13 mouse cellular contexts compared by ENCODE assay signal in the genomic region with DNA sequence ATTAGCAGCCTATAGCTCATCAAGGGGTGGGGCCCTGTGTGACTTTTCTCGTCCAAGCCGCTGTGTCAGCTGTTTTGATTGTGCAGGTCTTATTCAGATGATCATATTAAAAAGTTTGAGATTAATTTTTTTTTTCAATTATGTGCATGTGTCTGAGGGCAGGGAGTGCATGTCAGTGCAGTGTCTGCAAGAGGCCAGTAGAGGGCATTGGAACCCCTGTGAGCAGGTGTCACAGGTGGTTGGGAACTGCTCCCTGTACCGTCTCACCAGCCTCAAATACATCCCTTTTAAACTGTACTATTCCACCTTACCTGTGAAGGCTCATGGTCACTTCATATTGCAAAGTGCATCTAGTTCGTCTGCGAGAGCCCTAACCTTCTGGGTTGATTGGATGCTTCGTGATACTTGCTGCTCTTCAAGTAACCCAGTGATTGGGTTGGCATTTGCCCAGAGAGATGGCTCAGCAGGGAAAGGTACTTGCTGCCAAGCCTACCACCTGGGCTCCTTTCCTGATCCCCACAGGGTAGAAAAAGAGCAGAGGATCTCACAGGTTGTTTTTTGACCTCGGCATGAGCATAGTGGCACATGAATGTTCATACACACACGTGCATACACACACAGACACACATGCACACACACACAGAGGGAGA.
DNase-seq lines count a peak whose midpoint lies in the region; ATAC-seq and TF ChIP-seq lines count a peak whose summit lies in the region.
"Had no signal": no experiment of that assay in that cellular context is flagged by ENCODE, and none has a peak within 500 bp of the region (broad histone marks: within the 10 kb centered on the region; RNA-seq: fewer than 3 reads in every experiment).

No protein-coding gene starts in this region.

- no peak overlapping the region for H3K27ac ChIP-seq in hindbrain, postnatal 0 days
- no peak overlapping the region for H3K27ac ChIP-seq in hindbrain, embryonic 14.5 days
- no peak overlapping the region for H3K27ac ChIP-seq in ES-Bruce4 (ENCODE audit: insufficient read depth, low read length)
- no peak overlapping the region for H3K27ac ChIP-seq in embryonic facial prominence, embryonic 11.5 days (replicated peaks; ENCODE audit: low read depth, low read length)
- H3K27ac ChIP-seq in limb, embryonic 10.5 days: no peak overlapping the region
- H3K27ac ChIP-seq: heart, embryonic 13.5 days; limb, embryonic 15.5 days; midbrain, embryonic 15.5 days had no signal

- no peak for TF ChIP-seq EP300 in ES-Bruce4 (IDR thresholded peaks at IDR 0.05; ENCODE audit: insufficient read depth, low read depth, low read length)

- H3K27me3 ChIP-seq in hindbrain, postnatal 0 days (ENCODE audit: insufficient read depth, low read length): no peaks in the 10 kb centered on the region
- no peaks in the 10 kb centered on the region for H3K27me3 ChIP-seq in hindbrain, embryonic 14.5 days (ENCODE audit: control insufficient read depth, insufficient read depth, low read length)
- no peaks in the 10 kb centered on the region; the same call in 1 of the 2 replicates for H3K27me3 ChIP-seq in ES-Bruce4 (ENCODE audit: control insufficient read depth, insufficient read depth, low read length, poor library complexity, severe bottlenecking)
- H3K27me3 ChIP-seq in embryonic facial prominence, embryonic 11.5 days (ENCODE audit: control insufficient read depth, insufficient read depth, low read length): no peaks in the 10 kb centered on the region
- H3K27me3 ChIP-seq in limb, embryonic 10.5 days (ENCODE audit: low read depth, poor library complexity, severe bottlenecking): no peaks in the 10 kb centered on the region
- H3K27me3 ChIP-seq: CH12.LX; heart, embryonic 13.5 days; limb, embryonic 15.5 days; midbrain, embryonic 15.5 days had no signal

- H3K4me1 ChIP-seq in hindbrain, postnatal 0 days (ENCODE audit: insufficient read depth, low read length): no peaks in the 10 kb centered on the region
- H3K4me1 ChIP-seq in hindbrain, embryonic 14.5 days (replicated peaks; ENCODE audit: control insufficient read depth, insufficient read depth, low read length): no peaks in the 10 kb centered on the region
- H3K4me1 ChIP-seq in ES-Bruce4 (ENCODE audit: control insufficient read depth, insufficient read depth, low read length): no peaks in the 10 kb centered on the region
- H3K4me1 ChIP-seq in embryonic facial prominence, embryonic 11.5 days (ENCODE audit: control insufficient read depth, insufficient read depth, low read length): no peaks in the 10 kb centered on the region
- H3K4me1 ChIP-seq in limb, embryonic 10.5 days: no peaks in the 10 kb centered on the region
- H3K4me1 ChIP-seq: heart, embryonic 13.5 days; limb, embryonic 15.5 days; midbrain, embryonic 15.5 days had no signal

- peak; percentile 67 for TF ChIP-seq CTCF in hindbrain, postnatal 0 days (IDR thresholded peaks at IDR 0.05; ENCODE audit: low read depth)
- peak; percentile 74 for TF ChIP-seq CTCF in ES-Bruce4 (IDR thresholded peaks at IDR 0.05; ENCODE audit: low read depth, low read length)

- no peaks in the 10 kb centered on the region for H3K9me3 ChIP-seq in hindbrain, postnatal 0 days (ENCODE audit: low read length)
- H3K9me3 ChIP-seq in hindbrain, embryonic 14.5 days (ENCODE audit: control insufficient read depth, low read length): no peaks in the 10 kb centered on the region
- H3K9me3 ChIP-seq in ES-Bruce4 (replicated peaks; ENCODE audit: control insufficient read depth, insufficient read depth, low read length, poor library complexity, severe bottlenecking): no peaks in the 10 kb centered on the region; the same call in 1 of the 2 replicates
- H3K9me3 ChIP-seq in embryonic facial prominence, embryonic 11.5 days (replicated peaks; ENCODE audit: control insufficient read depth, low read length): no peaks in the 10 kb centered on the region
- H3K9me3 ChIP-seq in limb, embryonic 10.5 days (replicated peaks): no peaks in the 10 kb centered on the region
- H3K9me3 ChIP-seq: limb, embryonic 15.5 days; midbrain, embryonic 15.5 days had no signal

- WGBS in hindbrain, postnatal 0 days: 50% methylated on average over 8 of the region's 8 CpGs
- 51% methylated on average over 8 of the region's 8 CpGs for WGBS in hindbrain, embryonic 14.5 days
- WGBS in embryonic facial prominence, embryonic 11.5 days: 42% methylated on average over 8 of the region's 8 CpGs
- 56% methylated on average over 8 of the region's 8 CpGs for WGBS in limb, embryonic 10.5 days

- no peak overlapping the region for H3K4me2 ChIP-seq in hindbrain, postnatal 0 days (ENCODE audit: low read depth, low read length)
- H3K4me2 ChIP-seq in hindbrain, embryonic 14.5 days (replicated peaks): no peak overlapping the region
- no peak overlapping the region for H3K4me2 ChIP-seq in embryonic facial prominence, embryonic 11.5 days (ENCODE audit: low read depth, low read length)
- H3K4me2 ChIP-seq: heart, embryonic 13.5 days; limb, embryonic 15.5 days; midbrain, embryonic 15.5 days had no signal

- DNase-seq in hindbrain, postnatal 0 days (ENCODE audit: low spot score): no peak
- no peak for DNase-seq in hindbrain, embryonic 14.5 days (ENCODE audit: low spot score)
- DNase-seq in brain, adult 2 months (ENCODE audit: low read depth, low spot score): peak; percentile 55
- peak; percentile 43 for DNase-seq in embryonic facial prominence, embryonic 11.5 days (ENCODE audit: low spot score)
- DNase-seq in thymus, postnatal 10 days (ENCODE audit: low spot score in 2 of 2): no peak
- no peak for DNase-seq in layer of hippocampus, postnatal 36 days
- DNase-seq in limb, embryonic 10.5 days (ENCODE audit: low spot score): no peak

- no peak for TF ChIP-seq POLR2A in ES-Bruce4 (IDR thresholded peaks at IDR 0.05; ENCODE audit: insufficient read depth, low read length)

- no peak overlapping the region for H3K4me3 ChIP-seq in hindbrain, postnatal 0 days (ENCODE audit: low read length)
- no peak overlapping the region for H3K4me3 ChIP-seq in hindbrain, embryonic 14.5 days (replicated peaks; ENCODE audit: low read length)
- no peak overlapping the region for H3K4me3 ChIP-seq in ES-Bruce4 (ENCODE audit: low read depth, low read length)
- no peak overlapping the region for H3K4me3 ChIP-seq in embryonic facial prominence, embryonic 11.5 days (ENCODE audit: low read depth, low read length)
- H3K4me3 ChIP-seq in limb, embryonic 10.5 days: no peak overlapping the region
- H3K4me3 ChIP-seq: heart, embryonic 13.5 days; limb, embryonic 15.5 days; midbrain, embryonic 15.5 days had no signal

- H3K9ac ChIP-seq in hindbrain, postnatal 0 days (replicated peaks; ENCODE audit: low read length): no peak overlapping the region
- H3K9ac ChIP-seq in hindbrain, embryonic 14.5 days: no peak overlapping the region
- no peak overlapping the region for H3K9ac ChIP-seq in ES-Bruce4 (ENCODE audit: low read depth, poor library complexity, severe bottlenecking)
- H3K9ac ChIP-seq in embryonic facial prominence, embryonic 11.5 days (replicated peaks; ENCODE audit: low read length): no peak overlapping the region
- H3K9ac ChIP-seq: heart, embryonic 13.5 days; limb, embryonic 15.5 days; midbrain, embryonic 15.5 days had no signal

- no peak for ATAC-seq in hindbrain, postnatal 0 days
- ATAC-seq in hindbrain, embryonic 14.5 days (ENCODE audit: low FRiP score): no peak
- no peak for ATAC-seq in embryonic facial prominence, embryonic 11.5 days (replicated peaks; ENCODE audit: insufficient number of reproducible peaks, low FRiP score, low TSS enrichment, low read depth)
- ATAC-seq: intestine, embryonic 16.5 days; midbrain, embryonic 15.5 days had no signal

- no peaks in the 10 kb centered on the region for H3K36me3 ChIP-seq in hindbrain, postnatal 0 days (ENCODE audit: insufficient read depth, low read length)
- H3K36me3 ChIP-seq in hindbrain, embryonic 14.5 days (replicated peaks; ENCODE audit: control insufficient read depth, insufficient read depth): no peaks in the 10 kb centered on the region
- no peaks in the 10 kb centered on the region for H3K36me3 ChIP-seq in ES-Bruce4 (ENCODE audit: control insufficient read depth, insufficient read depth, low read length, poor library complexity, severe bottlenecking)
- no peaks in the 10 kb centered on the region for H3K36me3 ChIP-seq in embryonic facial prominence, embryonic 11.5 days (replicated peaks; ENCODE audit: control insufficient read depth, insufficient read depth, low read depth, low read length)
- H3K36me3 ChIP-seq in limb, embryonic 10.5 days: no peaks in the 10 kb centered on the region
- H3K36me3 ChIP-seq: heart, embryonic 13.5 days; limb, embryonic 15.5 days; midbrain, embryonic 15.5 days had no signal

Comparison
In these comparisons a context has a peak if more than half of its experiments do, and no peak if none do; other contexts are left out.
1. DNase-seq: peak in brain, adult 2 months (single experiment) and embryonic facial prominence, embryonic 11.5 days (single experiment); none in hindbrain, postnatal 0 days (single experiment), hindbrain, embryonic 14.5 days (single experiment), thymus, postnatal 10 days (0 of 2), layer of hippocampus, postnatal 36 days (0 of 2) and limb, embryonic 10.5 days (single experiment).